In the genomic region with DNA sequence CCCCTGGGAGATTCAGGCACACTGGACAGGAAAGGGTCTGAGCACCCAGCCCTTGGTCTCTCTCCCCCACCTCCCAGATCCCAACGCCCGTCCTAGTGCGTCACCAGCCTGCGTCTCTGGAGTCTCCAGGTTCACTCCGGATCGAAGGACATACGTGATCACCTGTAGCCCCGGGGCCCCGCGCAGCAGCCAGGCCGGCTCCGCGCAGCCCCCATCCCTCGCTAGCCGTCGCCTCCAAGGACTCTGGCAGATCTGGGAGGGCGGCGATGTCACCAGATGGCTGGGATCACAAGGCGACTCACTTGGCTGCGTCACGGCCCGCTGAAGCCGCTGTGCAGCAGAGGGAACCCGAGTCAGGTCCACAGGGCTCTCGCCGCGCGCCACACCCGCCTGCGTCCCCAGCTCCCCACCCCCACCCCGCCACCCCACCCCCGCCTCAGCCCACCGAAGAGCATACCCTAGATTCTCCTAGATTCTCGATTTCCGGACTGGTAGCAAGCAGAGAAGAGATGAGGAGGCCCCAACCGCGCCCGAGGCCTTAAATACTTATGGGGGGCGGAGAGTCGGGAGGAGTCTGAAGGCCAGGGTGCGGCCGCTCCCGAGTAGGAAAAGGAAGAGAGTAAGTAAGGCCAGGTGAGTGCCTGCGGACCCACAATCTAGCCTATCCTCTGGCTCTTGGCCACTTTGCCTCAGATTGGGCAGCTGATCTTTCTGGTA, we compare ENCODE assay signal across 8 mouse cellular contexts. TPM values are rescaled to one million over a fixed set of nuclear protein-coding genes. Genes with fewer than 3 reads are reported as not detected.
DNase-seq lines count a peak whose midpoint lies in the region; ATAC-seq and TF ChIP-seq lines count a peak whose summit lies in the region.

No protein-coding gene starts in this region.

- H3K4me1 ChIP-seq in forebrain, embryonic 11.5 days (replicated peaks; ENCODE audit: control insufficient read depth, insufficient read depth, low read length) = no peaks in the 10 kb centered on the region
- H3K4me1 ChIP-seq in heart, embryonic 14.5 days (ENCODE audit: control insufficient read depth in 2 of 2, insufficient read depth in 2 of 2, low read length in 2 of 2) = peaks cover 3 to 21% of the 10 kb centered on the region in 2 experiments
- peaks cover 4% of the 10 kb centered on the region; the same call in 1 of the 2 replicates for H3K4me1 ChIP-seq in kidney, postnatal 0 days (replicated peaks; ENCODE audit: insufficient read depth, low read length)
- H3K4me1 ChIP-seq in liver, embryonic 12.5 days = peaks cover 11% of the 10 kb centered on the region
- no peaks in the 10 kb centered on the region for H3K4me1 ChIP-seq in neural tube, embryonic 12.5 days

- peak overlapping the region; percentile 87 for H3K4me2 ChIP-seq in forebrain, embryonic 11.5 days (ENCODE audit: low read depth, low read length, severe bottlenecking)
- H3K4me2 ChIP-seq in heart, embryonic 14.5 days (ENCODE audit: low read length) = peak overlapping the region; percentile 74
- H3K4me2 ChIP-seq in kidney, postnatal 0 days (ENCODE audit: low read length) = peak overlapping the region; percentile 86
- peak overlapping the region; percentile 82 for H3K4me2 ChIP-seq in liver, embryonic 12.5 days
- peak overlapping the region; percentile 91 for H3K4me2 ChIP-seq in neural tube, embryonic 12.5 days (replicated peaks)

- H3K4me3 ChIP-seq in forebrain, embryonic 11.5 days (ENCODE audit: low read depth, low read length) = peak overlapping the region; percentile 45
- H3K4me3 ChIP-seq in heart, embryonic 14.5 days (ENCODE audit: control insufficient read depth in 1 of 2, insufficient read depth in 1 of 2, low read depth in 1 of 2, low read length in 2 of 2) = peak overlapping the region; percentile 74 to 80
- H3K4me3 ChIP-seq in kidney, postnatal 0 days (replicated peaks; ENCODE audit: low read depth, low read length) = peak overlapping the region; percentile 72
- H3K4me3 ChIP-seq in liver, embryonic 12.5 days = peak overlapping the region; percentile 61
- H3K4me3 ChIP-seq in neural tube, embryonic 12.5 days = peak overlapping the region; percentile 47

- H3K9ac ChIP-seq in forebrain, embryonic 11.5 days (ENCODE audit: low read length) = peak overlapping the region; percentile 73
- peak overlapping the region; percentile 90 for H3K9ac ChIP-seq in heart, embryonic 14.5 days (ENCODE audit: low read length)
- H3K9ac ChIP-seq in kidney, postnatal 0 days (ENCODE audit: low read depth, low read length) = peak overlapping the region; percentile 83
- peak overlapping the region; percentile 62 for H3K9ac ChIP-seq in liver, embryonic 12.5 days
- peak overlapping the region; percentile 60 for H3K9ac ChIP-seq in neural tube, embryonic 12.5 days

- H3K27ac ChIP-seq in forebrain, embryonic 11.5 days (ENCODE audit: low read depth, low read length) = no peak overlapping the region
- peak overlapping the region; percentile 23 to 41; a peak in 3 of 4 replicates for H3K27ac ChIP-seq in heart, embryonic 14.5 days (replicated peaks in 1 of 2; ENCODE audit: control insufficient read depth in 1 of 2, insufficient read depth in 1 of 2, low read depth in 2 of 2, low read length in 2 of 2)
- peak overlapping the region; percentile 78 for H3K27ac ChIP-seq in kidney, postnatal 0 days
- no peak overlapping the region for H3K27ac ChIP-seq in liver, embryonic 12.5 days
- H3K27ac ChIP-seq in neural tube, embryonic 12.5 days = no peak overlapping the region

- TF ChIP-seq POLR2A in brain, embryonic 14.5 days (IDR thresholded peaks at IDR 0.05; ENCODE audit: borderline replicate concordance, extremely low read depth, insufficient read depth, insufficient read length, poor library complexity, severe bottlenecking) = no peak

- peak; percentile 90 for ATAC-seq in forebrain, embryonic 11.5 days (replicated peaks; ENCODE audit: low FRiP score)
- ATAC-seq in heart, embryonic 14.5 days (ENCODE audit: insufficient number of reproducible peaks, insufficient read depth, low FRiP score, low read depth) = peak; percentile 80
- ATAC-seq in kidney, postnatal 0 days (replicated peaks; ENCODE audit: low FRiP score, low read depth) = peak; percentile 92
- ATAC-seq in liver, embryonic 12.5 days = peak; percentile 51; the same call in 1 of the 2 replicates
- peak; percentile 88 for ATAC-seq in neural tube, embryonic 12.5 days (ENCODE audit: low FRiP score, low read depth)

- no peaks in the 10 kb centered on the region for H3K9me3 ChIP-seq in forebrain, embryonic 11.5 days (ENCODE audit: control insufficient read depth, low read length)
- H3K9me3 ChIP-seq in heart, embryonic 14.5 days (ENCODE audit: control insufficient read depth, low read length) = no peaks in the 10 kb centered on the region
- no peaks in the 10 kb centered on the region for H3K9me3 ChIP-seq in kidney, postnatal 0 days (replicated peaks; ENCODE audit: low read length)
- H3K9me3 ChIP-seq in liver, embryonic 12.5 days (replicated peaks) = no peaks in the 10 kb centered on the region
- H3K9me3 ChIP-seq in neural tube, embryonic 12.5 days = no peaks in the 10 kb centered on the region

- DNase-seq in ES-CJ7 (ENCODE audit: low read depth, low spot score) = peak; percentile 81
- peak; percentile 67 for DNase-seq in brain, embryonic 14.5 days (ENCODE audit: low read depth)
- peak; percentile 81 for DNase-seq in forebrain, embryonic 11.5 days (ENCODE audit: low spot score)
- peak; percentile 87 for DNase-seq in kidney, postnatal 0 days (ENCODE audit: low spot score)
- DNase-seq in thymus, postnatal 4 days = peak; percentile 45

- H3K27me3 ChIP-seq in forebrain, embryonic 11.5 days (ENCODE audit: control insufficient read depth, insufficient read depth, low read length) = no peaks in the 10 kb centered on the region
- H3K27me3 ChIP-seq in heart, embryonic 14.5 days (ENCODE audit: control insufficient read depth, insufficient read depth, low read length) = no peaks in the 10 kb centered on the region
- H3K27me3 ChIP-seq in kidney, postnatal 0 days (ENCODE audit: insufficient read depth, low read length) = no peaks in the 10 kb centered on the region
- peaks cover 6% of the 10 kb centered on the region for H3K27me3 ChIP-seq in liver, embryonic 12.5 days (replicated peaks)
- no peaks in the 10 kb centered on the region for H3K27me3 ChIP-seq in neural tube, embryonic 12.5 days (replicated peaks)

- TF ChIP-seq CTCF in brain, embryonic 14.5 days (IDR thresholded peaks at IDR 0.05; ENCODE audit: borderline replicate concordance, extremely low read depth, insufficient read depth, insufficient read length) = no peak
- no peak for TF ChIP-seq CTCF in kidney, postnatal 0 days (IDR thresholded peaks at IDR 0.05; ENCODE audit: low read depth)

- under 1% methylated on average over 44 of the region's 44 CpGs for WGBS in forebrain, embryonic 11.5 days
- WGBS in heart, embryonic 14.5 days = under 1% methylated on average over 44 of the region's 44 CpGs
- WGBS in kidney, postnatal 0 days = 1% methylated on average over 44 of the region's 44 CpGs
- 2% methylated on average over 44 of the region's 44 CpGs for WGBS in liver, embryonic 12.5 days (ENCODE audit: insufficient replicate concordance)
- under 1% methylated on average over 44 of the region's 44 CpGs for WGBS in neural tube, embryonic 12.5 days

- no peaks in the 10 kb centered on the region for H3K36me3 ChIP-seq in forebrain, embryonic 11.5 days (ENCODE audit: control insufficient read depth, insufficient read depth, low read length)
- H3K36me3 ChIP-seq in heart, embryonic 14.5 days (ENCODE audit: control insufficient read depth, insufficient read depth, low read length) = peaks cover 5% of the 10 kb centered on the region
- no peaks in the 10 kb centered on the region for H3K36me3 ChIP-seq in kidney, postnatal 0 days (ENCODE audit: insufficient read depth, low read length)
- H3K36me3 ChIP-seq in liver, embryonic 12.5 days = no peaks in the 10 kb centered on the region
- H3K36me3 ChIP-seq in neural tube, embryonic 12.5 days = no peaks in the 10 kb centered on the region

RNA-seq across cellular contexts. Expression of gene Nqo2, which starts 28.9 kb away (rescaled TPM):
- 3.6 and 4.6 TPM in 2 replicates for polyA plus RNA-seq in brain, embryonic 14.5 days (2012; rRNA removed)
- polyA plus RNA-seq in forebrain, embryonic 11.5 days (2014; fragmentation: Nextera tagmentation; extraction: Ambion mirVana) = 16.1 and 16.7 TPM in 2 replicates
- 30.0 and 32.7 TPM in 2 replicates for polyA plus RNA-seq in heart, embryonic 14.5 days (2014; fragmentation: Nextera tagmentation; extraction: Ambion mirVana)
- 22.5 and 24.1 TPM in 2 replicates for polyA plus RNA-seq in kidney, postnatal 0 days (2015; fragmentation: Nextera tagmentation; extraction: Ambion mirVana)
- polyA plus RNA-seq in liver, embryonic 12.5 days (2016; fragmentation: Nextera tagmentation; extraction: Ambion mirVana) = 24.5 and 25.8 TPM in 2 replicates
- 13.9 and 18.9 TPM in 2 replicates for polyA plus RNA-seq in neural tube, embryonic 12.5 days (2016; fragmentation: Nextera tagmentation; extraction: Ambion mirVana)

RNA-seq across cellular contexts. Expression of gene Serpinb6c, which starts 30.1 kb away (rescaled TPM):
- 0.20 and 0.36 TPM in 2 replicates for polyA plus RNA-seq in brain, embryonic 14.5 days (2012; rRNA removed)
- 0.29 TPM in 1 of 2 replicates, not detected in the other for polyA plus RNA-seq in forebrain, embryonic 11.5 days (2014; fragmentation: Nextera tagmentation; extraction: Ambion mirVana)
- polyA plus RNA-seq in heart, embryonic 14.5 days (2014; fragmentation: Nextera tagmentation; extraction: Ambion mirVana) = not detected in 2 replicates
- polyA plus RNA-seq in kidney, postnatal 0 days (2015; fragmentation: Nextera tagmentation; extraction: Ambion mirVana) = 0.17 and 0.24 TPM in 2 replicates
- not detected in 2 replicates for polyA plus RNA-seq in liver, embryonic 12.5 days (2016; fragmentation: Nextera tagmentation; extraction: Ambion mirVana)
- polyA plus RNA-seq in neural tube, embryonic 12.5 days (2016; fragmentation: Nextera tagmentation; extraction: Ambion mirVana) = 0.29 TPM in 2 replicates

Comparison
In these comparisons a context has a peak if more than half of its experiments do, and no peak if none do; other contexts are left out.
1. H3K27ac ChIP-seq: peak in heart, embryonic 14.5 days (2 of 2) and kidney, postnatal 0 days (single experiment); none in forebrain, embryonic 11.5 days (single experiment), liver, embryonic 12.5 days (single experiment) and neural tube, embryonic 12.5 days (single experiment).
2. Peak in every context shown above with its lines, with median percentiles within 50 percentile points of each other: DNase-seq, ATAC-seq, H3K4me2 ChIP-seq, H3K4me3 ChIP-seq and H3K9ac ChIP-seq.